Mouse (Mus musculus) kidney, adult 2 months (tissue): ENCODE data around the gene 1700023F06Rik. TPM values are rescaled to one million over a fixed set of nuclear protein-coding genes. Genes with fewer than 3 reads are reported as not detected.

Source experiments
- DNase-seq: peaks from one replicate; pipeline ENCODE4 v3.0.0; 2021
- H3K27ac ChIP-seq: fragments of 200-500 bp; 2 replicates; pipeline ENCODE4 v1.5.1; 2012; ENCODE audit warnings: low read depth, low read length, control low read depth, inconsistent platforms; ENCODE audit not compliant: insufficient read depth
- H3K27me3 ChIP-seq: fragments of 200-500 bp; replicated peaks from 2 replicates; pipeline ENCODE4 v1.6.1; 2012; ENCODE audit warnings: mild to moderate bottlenecking, moderate library complexity, low read length, inconsistent platforms; ENCODE audit not compliant: control insufficient read depth, insufficient read depth
- H3K36me3 ChIP-seq: fragments of 200-500 bp; 2 replicates; pipeline ENCODE4 v1.6.1; 2012; ENCODE audit warnings: mild to moderate bottlenecking, moderate library complexity, low read length, inconsistent platforms; ENCODE audit not compliant: control insufficient read depth, insufficient read depth
- H3K4me1 ChIP-seq: fragments of 200-500 bp; 2 replicates; pipeline ENCODE4 v1.6.1; 2011; ENCODE audit warnings: low read length; ENCODE audit not compliant: control insufficient read depth, insufficient read depth
- H3K4me3 ChIP-seq: fragments of 200-500 bp; 2 replicates; pipeline ENCODE4 v1.5.1; 2011; ENCODE audit warnings: mild to moderate bottlenecking, low read depth, low read length, control low read depth; ENCODE audit not compliant: insufficient read depth
- CTCF ChIP-seq: fragments of 200-500 bp; conservative IDR thresholded peaks from 2 replicates; pipeline ENCODE4 v1.5.1; 2011; ENCODE audit warnings: low read depth, mild to moderate bottlenecking, control low read depth, low read length, moderate library complexity, mixed read lengths; ENCODE audit not compliant: insufficient read depth, insufficient read length
- POLR2A ChIP-seq: fragments of 200-500 bp; IDR thresholded peaks from one replicate; pipeline ENCODE4 v1.6.1; 2011; ENCODE audit warnings: low read depth, low read length, control low read depth
- WGBS: fragments of 180-500 bp; shearing (Covaris S2); methylation state at CpG from one replicate; pipeline ENCODE4 v1.1.7; 2018; 5-methylcytosine and 5-hydroxymethylcytosine counted together
- polyA plus RNA-seq: library from polyadenylated mRNA; depleted of rRNA; stranded (reverse); fragments of >200 nt; gene quantifications from 2 replicates; pipeline ENCODE4 v1.2.3, GENCODE M21; 2012

1700023F06Rik gene
- polyA plus RNA-seq, 1 experiment, result 0.09 TPM

GRCm38 (mm10) chr11:103173771-103174344 is 34.5 kb downstream of the 1700023F06Rik start:
- H3K27ac ChIP-seq, result peak overlapping the region; percentile 90

GRCm38 (mm10) chr11:103173041-103173770 is 35.2 kb downstream of the 1700023F06Rik start:
- no peak for DNase-seq
- no peaks in the 10 kb centered on the region for H3K36me3 ChIP-seq
- H3K4me1 ChIP-seq, result peaks cover 31% of the 10 kb centered on the region; the same call in 1 of the 2 replicates
- peak overlapping the region; percentile 90 for H3K27ac ChIP-seq
- H3K4me3 ChIP-seq, result no peak overlapping the region
- WGBS, result 74% methylated on average over 7 of the region's 7 CpGs
- no peak for TF ChIP-seq CTCF
- H3K27me3 ChIP-seq, result no peaks in the 10 kb centered on the region

More at GRCm38 (mm10) chr11:103173771-103174344, 34.5 kb downstream of the 1700023F06Rik start:
- TF ChIP-seq CTCF (no peak), POLR2A (no peak)
- DNase-seq, result peak; percentile 77
- WGBS, result 78% methylated on average over 11 of the region's 11 CpGs
- Histone ChIP-seq H3K27me3 (no peaks in the 10 kb centered on the region), H3K4me3 (no peak overlapping the region), H3K36me3 (no peaks in the 10 kb centered on the region), H3K4me1 (peaks cover 37% of the 10 kb centered on the region)

GRCm38 (mm10) chr11:103172392-103173040 is 35.8 kb downstream of the 1700023F06Rik start:
- H3K27me3 ChIP-seq, result no peaks in the 10 kb centered on the region
- DNase-seq, result peak; percentile 33
- H3K4me1 ChIP-seq, result peaks cover 31% of the 10 kb centered on the region; the same call in 1 of the 2 replicates
- H3K27ac ChIP-seq, result peak overlapping the region; percentile 90
- no peaks in the 10 kb centered on the region for H3K36me3 ChIP-seq
- WGBS, result 63% methylated on average over 6 of the region's 6 CpGs
- peak overlapping the region; percentile 74 for H3K4me3 ChIP-seq
- TF ChIP-seq CTCF, result no peak
- no peak for TF ChIP-seq POLR2A

GRCm38 (mm10) chr11:103171703-103172391 is 36.5 kb downstream of the 1700023F06Rik start:
- H3K27ac ChIP-seq, result peak overlapping the region; percentile 98

GRCm38 (mm10) chr11:103171286-103171620 is 37.1 kb downstream of the 1700023F06Rik start:
- H3K4me3 ChIP-seq, result peak overlapping the region; percentile 74
- H3K4me1 ChIP-seq, result peaks cover 31% of the 10 kb centered on the region; the same call in 1 of the 2 replicates
- TF ChIP-seq POLR2A, result no peak
- no peak for TF ChIP-seq CTCF
- H3K27ac ChIP-seq, result peak overlapping the region; percentile 98
- DNase-seq, result no peak
- no peaks in the 10 kb centered on the region for H3K36me3 ChIP-seq
- no peaks in the 10 kb centered on the region for H3K27me3 ChIP-seq
- WGBS, result 5% methylated on average over 23 of the region's 23 CpGs

More at GRCm38 (mm10) chr11:103171703-103172391, 36.5 kb downstream of the 1700023F06Rik start:
- peak overlapping the region; percentile 74 for H3K4me3 ChIP-seq
- peaks cover 31% of the 10 kb centered on the region; the same call in 1 of the 2 replicates for H3K4me1 ChIP-seq
- TF ChIP-seq POLR2A, result no peak
- no peak for TF ChIP-seq CTCF
- H3K36me3 ChIP-seq, result no peaks in the 10 kb centered on the region
- WGBS, result 39% methylated on average over 9 of the region's 9 CpGs
- no peaks in the 10 kb centered on the region for H3K27me3 ChIP-seq
- peak; percentile 87 for DNase-seq

- DNase-seq, result peak; percentile 61
- H3K27ac ChIP-seq, result peak within 1 kb of the TSS; percentile 98
- 2% methylated on average over 64 of the region's 84 CpGs for WGBS
- H3K4me3 ChIP-seq, result peak within 1 kb of the TSS; percentile 74
- TF ChIP-seq CTCF (no peak), POLR2A (no peak)
- H3K36me3 ChIP-seq, result no peaks in the 10 kb centered on the region
- H3K27me3 ChIP-seq, result no peaks in the 10 kb centered on the region
- peaks cover 30% of the 10 kb centered on the region; the same call in 1 of the 2 replicates for H3K4me1 ChIP-seq
Measured at GRCm38 (mm10) chr11:103170494-103171285, 37.7 kb downstream of the 1700023F06Rik start, which contains the start of gene Fmnl1. TSS of gene Fmnl1 (plus strand) at chr11:103171107.
